Mouse (Mus musculus): ENCODE results near the gene Prkch. TPM values are rescaled to one million over a fixed set of nuclear protein-coding genes. Genes with fewer than 3 reads are reported as not detected.

Prkch gene
- total and polyA plus RNA-seq, 2 experiments from 2014 or later, result 10.4 to 16.7 TPM

DNA sequence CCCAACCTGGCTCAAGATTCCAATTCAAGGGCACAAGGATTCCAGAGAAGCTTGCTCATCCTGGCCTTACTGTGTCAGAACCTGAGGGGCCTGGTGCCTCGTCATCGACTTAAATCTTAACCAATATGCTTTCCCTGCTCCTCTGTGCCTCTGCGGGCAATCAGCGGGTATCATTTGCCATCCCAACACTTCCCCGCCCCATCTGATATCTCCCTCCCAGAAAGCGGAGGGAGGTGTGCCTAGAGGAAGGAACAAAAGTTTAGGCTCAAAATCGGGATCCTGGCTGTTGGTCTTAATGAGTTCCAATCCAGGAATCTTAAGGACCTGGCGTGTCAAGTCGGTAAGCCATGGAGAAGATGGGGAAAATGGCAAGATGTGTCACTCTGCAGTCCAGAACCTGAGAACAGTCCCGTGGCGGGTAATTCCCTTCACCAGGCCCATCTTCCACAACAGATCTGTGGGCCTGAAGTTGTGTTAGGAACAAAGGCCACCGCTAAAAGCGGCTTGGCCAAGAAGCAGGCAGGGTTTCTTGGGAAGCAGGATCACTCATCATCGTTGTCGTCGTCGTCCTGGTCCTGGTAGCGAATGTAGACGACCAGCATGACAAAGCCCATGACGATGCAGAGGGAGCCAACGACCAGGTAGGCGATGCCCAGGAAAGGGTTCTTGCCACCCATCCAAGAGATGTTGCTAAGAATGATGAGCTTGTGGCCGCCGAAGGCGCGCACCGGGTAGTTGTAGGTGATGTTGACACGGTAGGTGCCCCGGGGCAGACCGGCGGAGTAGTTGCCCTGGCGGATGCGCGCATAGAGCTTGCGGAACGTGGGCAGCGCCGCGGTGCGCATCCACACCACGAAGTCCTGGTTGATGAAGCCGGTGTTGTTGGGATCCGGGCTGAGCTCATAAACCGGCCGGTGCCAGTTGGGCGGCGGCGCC lies 39.6 kb upstream of the Prkch start:
- Histone ChIP-seq H3K36me3 (ENCODE audit: insufficient read depth) (no peaks in the 10 kb centered on the region), H3K4me3 (ENCODE audit: low read depth, low read length) (peak overlapping the region; percentile 36), H3K4me1 (ENCODE audit: insufficient read depth) (0 out of 2 replicates have a peak, but pooled peaks cover 4% of the 10 kb centered on the region), H3K27ac (ENCODE audit: low read depth, low read length) (no peak overlapping the region), H3K27me3 (ENCODE audit: insufficient read depth, low read length) (peaks cover 70% of the 10 kb centered on the region), H3K4me2 (ENCODE audit: low read depth) (peak overlapping the region; percentile 45), H3K9me3 (ENCODE audit: low read length) (no peaks in the 10 kb centered on the region), H3K9ac (no peak overlapping the region)
- no peak for TF ChIP-seq CTCF (IDR thresholded peaks at IDR 0.05; ENCODE audit: low read depth)
- WGBS, result 20% methylated on average over 48 of the region's 48 CpGs
- ATAC-seq (peak; percentile 34; the same call in 1 of the 2 replicates), DNase-seq (peak; percentile 9)

DNA sequence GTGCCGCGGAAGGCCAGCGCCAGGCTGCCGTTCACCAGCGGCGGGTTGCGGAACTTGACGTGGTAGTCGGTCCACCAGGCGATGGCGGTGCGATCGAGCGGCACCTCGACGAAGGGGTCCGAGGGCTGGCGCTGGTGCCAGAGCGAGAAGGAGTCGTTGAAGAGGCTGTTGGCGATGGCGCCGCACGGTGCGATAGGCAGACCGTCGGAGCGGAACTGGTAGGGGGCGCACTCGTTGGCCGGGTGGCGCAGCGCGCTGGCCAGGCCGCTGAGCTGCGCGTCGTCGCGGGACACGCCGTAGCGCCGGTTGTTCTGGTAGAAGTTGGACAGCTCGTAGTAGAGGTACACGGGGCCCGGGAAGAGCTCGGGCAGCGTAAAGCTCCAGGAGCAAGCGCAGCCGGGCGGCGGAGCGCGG lies 38.9 kb upstream of the Prkch start:
- Histone ChIP-seq H3K27me3 (ENCODE audit: insufficient read depth, low read length) (peaks cover 76% of the 10 kb centered on the region), H3K4me2 (ENCODE audit: low read depth) (peak overlapping the region; percentile 45), H3K4me3 (ENCODE audit: low read depth, low read length) (peak overlapping the region; percentile 36), H3K4me1 (ENCODE audit: insufficient read depth) (0 out of 2 replicates have a peak, but pooled peaks cover 4% of the 10 kb centered on the region), H3K36me3 (ENCODE audit: insufficient read depth) (no peaks in the 10 kb centered on the region), H3K27ac (ENCODE audit: low read depth, low read length) (no peak overlapping the region), H3K9me3 (ENCODE audit: low read length) (no peaks in the 10 kb centered on the region), H3K9ac (0 out of 2 replicates have a peak overlapping the region, but pooled peaks have one; percentile 10)
- ATAC-seq (peak; percentile 66; the same call in 1 of the 2 replicates), DNase-seq (peak; percentile 30)
- peak; percentile 53 for TF ChIP-seq CTCF (IDR thresholded peaks at IDR 0.05; ENCODE audit: low read depth)
- 2% methylated on average over 52 of the region's 55 CpGs for WGBS

DNA sequence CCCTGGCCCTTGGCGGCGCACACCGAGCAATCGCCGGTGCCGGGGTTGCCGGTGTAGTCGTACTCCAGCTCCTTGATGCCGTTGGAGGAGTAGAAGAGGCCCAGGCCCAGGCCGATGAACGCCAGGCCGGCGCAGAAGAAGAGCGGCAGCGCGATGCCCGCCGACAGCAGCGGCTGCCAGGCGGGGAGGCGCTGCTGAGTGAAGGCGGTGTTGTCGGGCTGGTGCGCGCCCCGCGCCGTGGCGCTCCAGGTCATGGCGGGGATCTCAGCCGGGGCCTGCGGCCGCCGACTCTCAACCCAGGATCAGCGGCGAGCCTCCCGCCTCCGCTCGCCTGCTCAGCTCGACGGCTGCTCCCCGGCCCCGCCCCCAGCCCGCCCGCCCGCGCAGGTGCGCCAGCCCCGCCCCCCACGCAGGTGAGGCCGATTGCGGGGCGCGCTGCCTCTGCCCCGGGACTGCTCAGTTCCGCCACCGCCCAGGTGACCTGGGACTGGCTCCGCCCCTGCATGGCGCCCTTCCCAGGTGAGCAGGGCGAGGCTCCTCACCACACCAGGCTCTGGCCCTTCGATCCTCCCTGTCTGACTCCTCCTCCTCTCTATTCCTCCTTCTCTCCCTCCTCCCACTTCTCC lies 38.4 kb upstream of the Prkch start, which contains the start of gene Tmem30b:
Tmem30b (minus strand) TSS at position 307 of the 626 bp plus-strand sequence.
- 0 out of 2 replicates have a peak, but pooled peaks have one; percentile 29 for ATAC-seq
- Histone ChIP-seq H3K4me1 (ENCODE audit: insufficient read depth) (0 out of 2 replicates have a peak, but pooled peaks cover 4% of the 10 kb centered on the region), H3K27me3 (ENCODE audit: insufficient read depth, low read length) (peaks cover 77% of the 10 kb centered on the region), H3K9me3 (ENCODE audit: low read length) (no peaks in the 10 kb centered on the region), H3K4me3 (ENCODE audit: low read depth, low read length) (peak within 1 kb of the TSS; percentile 36), H3K27ac (ENCODE audit: low read depth, low read length) (no peak within 1 kb of the TSS), H3K9ac (0 out of 2 replicates have a peak within 1 kb of the TSS, but pooled peaks have one; percentile 10), H3K4me2 (ENCODE audit: low read depth) (peak within 1 kb of the TSS; percentile 45), H3K36me3 (ENCODE audit: insufficient read depth) (no peaks in the 10 kb centered on the region)
- no peak for TF ChIP-seq CTCF (IDR thresholded peaks at IDR 0.05; ENCODE audit: low read depth)
- 3% methylated on average over 39 of the region's 61 CpGs for WGBS
- peak; percentile 17 for DNase-seq

DNA sequence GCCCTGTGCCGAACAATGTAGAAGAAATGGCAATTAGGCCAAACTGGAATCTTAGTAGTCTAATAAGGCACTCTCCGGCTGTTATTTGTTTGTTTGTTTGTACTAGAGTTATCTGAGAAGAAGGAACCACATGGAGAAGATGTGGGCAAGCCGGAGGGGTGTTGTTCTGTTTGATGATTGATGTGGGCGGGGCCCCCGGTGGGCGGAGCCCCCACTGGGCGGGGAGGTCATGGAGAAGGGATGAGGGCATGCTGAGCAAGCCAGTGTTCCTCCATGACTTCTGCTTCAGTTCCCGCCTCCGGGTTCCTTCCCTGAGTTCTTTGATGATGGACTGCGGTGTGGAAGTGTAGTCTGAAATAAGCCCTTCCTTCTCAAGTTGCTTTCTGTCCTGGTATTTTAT lies 37.0 kb upstream of the Prkch start:
- Histone ChIP-seq H3K36me3 (ENCODE audit: insufficient read depth) (no peaks in the 10 kb centered on the region), H3K27me3 (ENCODE audit: insufficient read depth, low read length) (peaks cover 68% of the 10 kb centered on the region), H3K9ac (no peak overlapping the region), H3K4me2 (ENCODE audit: low read depth) (no peak overlapping the region), H3K27ac (ENCODE audit: low read depth, low read length) (no peak overlapping the region), H3K4me1 (ENCODE audit: insufficient read depth) (0 out of 2 replicates have a peak, but pooled peaks cover 4% of the 10 kb centered on the region), H3K4me3 (ENCODE audit: low read depth, low read length) (no peak overlapping the region), H3K9me3 (ENCODE audit: low read length) (no peaks in the 10 kb centered on the region)
- TF ChIP-seq CTCF (IDR thresholded peaks at IDR 0.05; ENCODE audit: low read depth), result no peak
- DNase-seq (no peak), ATAC-seq (no peak)
- WGBS, result 38% methylated on average over 10 of the region's 10 CpGs

DNA sequence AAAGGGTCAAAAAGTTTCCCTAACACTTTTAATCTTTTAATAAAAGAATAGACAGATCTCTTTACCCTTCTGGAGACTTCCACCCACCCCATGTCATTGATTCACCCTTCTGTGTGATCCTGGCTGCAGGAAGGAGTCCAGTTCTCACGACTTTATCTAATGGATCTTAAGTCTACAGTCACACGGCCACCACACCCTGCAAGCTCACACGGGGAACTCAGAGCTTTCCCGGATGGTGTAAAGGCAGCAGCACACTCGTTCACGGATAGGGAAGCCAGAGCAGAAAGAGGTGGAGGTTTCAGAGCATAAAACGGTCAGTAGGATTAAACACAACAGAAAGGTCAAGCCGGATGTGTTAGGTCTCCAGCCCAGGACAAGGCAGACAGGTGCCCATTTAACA lies 36.3 kb upstream of the Prkch start:
- Histone ChIP-seq H3K4me3 (ENCODE audit: low read depth, low read length) (no peak overlapping the region), H3K9ac (no peak overlapping the region), H3K27ac (ENCODE audit: low read depth, low read length) (no peak overlapping the region), H3K4me1 (ENCODE audit: insufficient read depth) (0 out of 2 replicates have a peak, but pooled peaks cover 4% of the 10 kb centered on the region), H3K36me3 (ENCODE audit: insufficient read depth) (no peaks in the 10 kb centered on the region), H3K4me2 (ENCODE audit: low read depth) (no peak overlapping the region), H3K9me3 (ENCODE audit: low read length) (no peaks in the 10 kb centered on the region), H3K27me3 (ENCODE audit: insufficient read depth, low read length) (peaks cover 64% of the 10 kb centered on the region)
- DNase-seq (no peak), ATAC-seq (no peak)
- WGBS, result 80% methylated on average over 8 of the region's 8 CpGs
- no peak for TF ChIP-seq CTCF (IDR thresholded peaks at IDR 0.05; ENCODE audit: low read depth)

DNA sequence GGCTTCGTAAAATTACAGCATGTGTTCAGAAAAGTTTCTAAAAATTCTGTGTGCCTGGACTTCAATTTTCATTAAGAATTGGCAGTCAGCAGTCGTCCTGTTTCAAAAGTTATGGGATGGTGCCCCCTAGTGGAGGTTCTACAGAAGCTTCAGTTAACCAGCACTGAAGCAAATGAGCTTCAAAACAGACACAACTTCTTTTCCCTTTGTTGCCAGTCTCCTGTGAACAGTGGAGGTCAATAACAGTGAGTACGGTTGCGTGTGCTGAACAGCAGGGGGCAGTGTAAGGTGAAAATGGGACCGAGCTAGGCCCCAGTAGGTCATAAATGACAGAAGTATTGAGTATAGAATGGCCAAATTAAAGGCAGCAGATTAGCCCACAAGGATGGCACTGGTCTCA lies 30.4 kb upstream of the Prkch start:
- H3K9me3 ChIP-seq (ENCODE audit: low read length), result no peaks in the 10 kb centered on the region
- H3K27me3 ChIP-seq (ENCODE audit: insufficient read depth, low read length), result peaks cover 11% of the 10 kb centered on the region
- H3K4me1 ChIP-seq (ENCODE audit: insufficient read depth), result no peaks in the 10 kb centered on the region
- peak; percentile 89 for TF ChIP-seq CTCF (IDR thresholded peaks at IDR 0.05; ENCODE audit: low read depth)
- H3K9ac ChIP-seq, result no peak overlapping the region
- H3K27ac ChIP-seq (ENCODE audit: low read depth, low read length), result no peak overlapping the region
- no peak overlapping the region for H3K4me2 ChIP-seq (ENCODE audit: low read depth)
- WGBS, result 2% methylated on average over 5 of the region's 5 CpGs
- peak; percentile 76 for ATAC-seq
- peak; percentile 86 for DNase-seq
- H3K36me3 ChIP-seq (ENCODE audit: insufficient read depth), result no peaks in the 10 kb centered on the region
- no peak overlapping the region for H3K4me3 ChIP-seq (ENCODE audit: low read depth, low read length)
